Mouse (Mus musculus) regulatory T cell (primary cell): ENCODE measurements at regions not wholly inside any gene's neighbourhood (a gene's known extent, or its start where the extent isn't known, plus 50 kb on each side); places are given as distances from the start of the nearest gene placed in this dataset.
"Not testable (repeated sequence)": the region's sequence is repeated elsewhere in the genome, so short reads cannot be mapped to it uniquely, and the experiment has no call there.

Source experiments
- in situ Hi-C: fragments of 300-600 bp; cut with MboI, MseI; formaldehyde crosslinking; loops from one replicate; pipeline ENCODE4 v1.15.1; 2025; ENCODE audit warnings: high pct_unique_total_duplicates

GRCm38 (mm10) chr6:31130522-31130921 lies 171.6 kb upstream of the Klf14 start:
- in situ Hi-C loops = no loop called here

- in situ Hi-C loops = no loop called here
Observed at GRCm38 (mm10) chr6:31131716-31132115, 172.8 kb upstream of the Klf14 start.

GRCm38 (mm10) chr6:31132396-31133190 lies 173.7 kb upstream of the Klf14 start:
- in situ Hi-C loops = no loop called here

GRCm38 (mm10) chr6:31133896-31134735 lies 175.2 kb upstream of the Klf14 start:
- in situ Hi-C loops = no loop called here

- in situ Hi-C loops = loop anchor here (5.0 kb wide), 1 partner anchor 38 kb away; no protein-coding TSS in a partner anchor
Observed at GRCm38 (mm10) chr6:31134736-31135077, 175.8 kb upstream of the Klf14 start.

GRCm38 (mm10) chr6:31135580-31135979 lies 176.7 kb upstream of the Klf14 start:
- in situ Hi-C loops = loop anchor here (5.0 kb wide), 1 partner anchor 37 kb away; no protein-coding TSS in a partner anchor

GRCm38 (mm10) chr6:31136895-31137294 lies 178.0 kb upstream of the Klf14 start:
- in situ Hi-C loops = loop anchor here (5.0 kb wide), 1 partner anchor 35 kb away; no protein-coding TSS in a partner anchor

GRCm38 (mm10) chr6:31137351-31137750 lies 178.5 kb upstream of the Klf14 start:
- in situ Hi-C loops = loop anchor here (5.0 kb wide), 1 partner anchor 35 kb away; no protein-coding TSS in a partner anchor

- in situ Hi-C loops = loop anchor here (5.0 kb wide), 1 partner anchor 32 kb away; no protein-coding TSS in a partner anchor
Observed at GRCm38 (mm10) chr6:31140000-31140399, 181.1 kb upstream of the Klf14 start.

GRCm38 (mm10) chr6:31140593-31140992 lies 181.7 kb upstream of the Klf14 start:
- in situ Hi-C loops = no loop called here

- in situ Hi-C loops = no loop called here
Observed at GRCm38 (mm10) chr6:31141486-31141885, 182.6 kb upstream of the Klf14 start.

- in situ Hi-C loops = not testable (repeated sequence)
Observed at GRCm38 (mm10) chr6:31142479-31143007, 183.7 kb upstream of the Klf14 start.

- in situ Hi-C loops = no loop called here
Observed at GRCm38 (mm10) chr6:31145687-31146086, 186.8 kb upstream of the Klf14 start.

- in situ Hi-C loops = no loop called here
Observed at GRCm38 (mm10) chr6:31146779-31147178, 187.9 kb upstream of the Klf14 start.

GRCm38 (mm10) chr6:31147682-31148081 lies 188.8 kb upstream of the Klf14 start:
- in situ Hi-C loops = no loop called here

- in situ Hi-C loops = no loop called here
Observed at GRCm38 (mm10) chr6:31148311-31148856, 189.5 kb upstream of the Klf14 start.

GRCm38 (mm10) chr6:31149164-31149563 lies 190.3 kb upstream of the Klf14 start:
- in situ Hi-C loops = no loop called here

- in situ Hi-C loops = no loop called here
Observed at GRCm38 (mm10) chr6:31150416-31150815, 191.5 kb upstream of the Klf14 start.

- in situ Hi-C loops = no loop called here
Observed at GRCm38 (mm10) chr6:31155857-31156256, 197.0 kb upstream of the Klf14 start.

GRCm38 (mm10) chr6:31156999-31157398 lies 198.1 kb upstream of the Klf14 start:
- in situ Hi-C loops = no loop called here

GRCm38 (mm10) chr6:31157429-31157828 lies 198.6 kb upstream of the Klf14 start:
- in situ Hi-C loops = no loop called here

- in situ Hi-C loops = no loop called here
Observed at GRCm38 (mm10) chr6:31158648-31159047, 199.8 kb upstream of the Klf14 start.
